Mouse (Mus musculus) left cerebral cortex, postnatal 4 days (tissue): ENCODE results near the gene Khdrbs1. TPM values are rescaled to one million over a fixed set of nuclear protein-coding genes. Genes with fewer than 3 reads are reported as not detected.

Source experiments
- DNase-seq: peaks from one replicate; pipeline ENCODE4 v3.0.0-alpha.2; 2022
- intact Hi-C: fragments of 180-260 bp; cut with DNase I; formaldehyde crosslinking; loops from one replicate; pipeline ENCODE4 v1.15.1; 2025
- microRNA-seq: library from miRNA; unstranded; fragments of <30 nt; microRNA quantifications from one replicate; pipeline ENCODE4 v1.2.0, GENCODE M21; 2022
- total RNA-seq, 2 experiments: library from RNA; stranded (reverse); gene quantifications; 2 replicates each; pipeline ENCODE4 v1.2.3; 2021

The Khdrbs1 gene
- total RNA-seq, 2 experiments from 2014 or later, result 164 to 166 TPM

- intact Hi-C loops, result no loop called here
These were observed 58.1 kb downstream of the Khdrbs1 start for GRCm38 (mm10) chr4:129683901-129684493.

DNA sequence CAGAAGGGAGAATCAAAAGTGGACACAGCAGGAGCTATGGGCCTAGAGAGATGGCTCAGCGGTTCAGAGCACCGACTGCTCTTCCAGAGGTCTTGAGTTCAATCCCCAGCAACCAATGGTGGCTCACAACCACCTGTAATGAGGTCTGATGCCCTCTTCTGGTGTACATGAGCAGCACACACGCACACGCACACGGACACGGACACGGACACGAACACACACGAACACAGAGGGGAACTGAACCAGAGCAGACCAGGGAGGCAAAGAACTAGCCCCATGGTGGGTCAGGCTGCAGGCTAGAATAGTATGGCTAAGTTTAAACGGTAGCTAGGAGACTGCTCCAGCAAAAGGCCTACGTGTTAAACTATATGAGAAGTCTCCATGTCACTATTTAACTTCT lies 60.3 kb downstream of the Khdrbs1 start:
- no peak for DNase-seq
- intact Hi-C loops, result no loop called here

More at GRCm38 (mm10) chr4:129683901-129684493, 58.1 kb downstream of the Khdrbs1 start:
- no peak for DNase-seq

DNA sequence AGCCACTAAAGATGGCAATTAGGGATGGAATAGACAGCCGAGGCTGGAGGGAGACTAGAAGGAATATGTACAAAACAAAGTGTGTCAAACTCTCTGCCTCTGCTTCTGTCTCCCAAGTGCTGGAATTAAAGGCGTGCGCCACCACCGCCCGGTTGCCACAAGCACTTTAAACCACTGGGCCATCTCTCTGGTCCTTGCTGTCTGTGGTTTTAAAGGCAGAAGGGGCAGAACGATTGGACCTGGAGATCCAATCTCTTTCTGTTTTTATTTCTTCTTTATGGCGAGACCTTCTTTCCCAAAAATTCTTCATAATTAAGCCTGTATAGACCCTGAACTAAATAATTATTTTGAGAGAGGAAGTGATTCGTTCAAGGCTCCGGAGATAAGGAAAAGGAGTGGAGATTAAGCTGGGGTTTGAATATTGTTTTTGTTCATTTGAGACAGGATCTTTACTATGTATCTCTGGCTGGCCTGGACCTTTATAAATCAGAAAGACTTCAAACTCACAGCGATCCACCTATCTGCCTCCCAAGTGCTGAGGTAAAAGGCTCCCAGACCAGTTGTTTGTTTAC lies 69.1 kb downstream of the Khdrbs1 start:
- no peak for DNase-seq
- intact Hi-C loops, result no loop called here

- intact Hi-C loops, result no loop called here
- DNase-seq, result peak; percentile 91
These were observed 69.8 kb downstream of the Khdrbs1 start, which contains the start of gene Kpna6 for GRCm38 (mm10) chr4:129672083-129672877. TSS of gene Kpna6 (minus strand) at chr4:129672767.

DNA sequence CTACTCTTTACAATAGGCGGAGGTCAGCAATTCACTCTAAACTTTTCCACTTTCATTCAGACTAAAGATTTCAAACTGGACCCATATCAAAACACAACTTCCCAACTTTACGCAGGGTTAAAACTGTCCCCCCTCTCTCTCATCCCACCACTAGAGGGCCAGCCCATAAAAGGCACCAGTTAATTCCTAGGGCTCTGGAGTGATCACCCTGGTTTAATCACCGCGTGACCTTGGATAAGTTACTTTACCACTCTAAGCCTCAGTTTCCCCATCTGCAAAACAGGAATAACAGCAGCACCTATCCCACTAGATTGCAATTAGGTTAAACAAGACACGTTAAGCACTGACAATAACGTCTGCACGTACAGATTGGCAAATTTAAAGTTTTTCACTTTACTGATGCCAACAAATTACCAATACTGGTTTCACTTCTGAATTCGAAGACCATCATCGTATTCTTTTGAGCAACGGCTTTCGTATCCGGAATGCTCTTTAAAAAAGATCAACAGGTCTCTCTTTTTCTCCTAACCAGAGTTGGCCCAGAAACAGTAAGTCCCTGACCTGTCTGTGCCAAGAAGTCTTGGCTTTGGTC lies 70.5 kb downstream of the Khdrbs1 start:
- intact Hi-C loops, result no loop called here
- peak; percentile 42 for DNase-seq

DNA sequence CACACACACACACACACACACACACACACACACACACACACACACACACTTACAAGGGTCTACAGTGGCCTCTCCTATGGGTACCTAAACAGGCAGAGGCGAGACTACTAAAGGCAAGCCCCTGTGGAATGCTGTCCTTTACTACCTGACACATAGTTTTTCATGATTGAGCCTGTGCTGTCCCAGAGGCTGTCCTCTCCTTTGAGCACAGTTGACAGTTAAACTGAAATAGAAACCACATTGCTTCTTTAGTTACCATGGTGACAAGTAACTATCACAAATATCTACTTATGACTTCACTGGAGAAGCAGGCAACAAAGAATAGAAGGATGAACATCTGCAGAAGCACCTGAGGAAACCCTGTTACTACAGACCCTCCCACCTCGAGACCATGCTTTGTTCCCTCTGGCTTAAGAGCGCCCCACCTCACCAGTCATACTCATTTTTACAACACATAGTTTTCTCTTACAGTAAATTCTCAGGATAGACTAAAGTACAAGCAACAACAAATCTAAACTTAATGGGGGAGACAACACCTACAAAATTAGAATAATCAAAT lies 79.8 kb downstream of the Khdrbs1 start:
- no peak for DNase-seq
- intact Hi-C loops, result no loop called here

GRCm38 (mm10) chr4:129661584-129661983 lies 80.5 kb downstream of the Khdrbs1 start:
- intact Hi-C loops, result no loop called here
- no peak for DNase-seq

GRCm38 (mm10) chr4:129654770-129655169 lies 87.3 kb downstream of the Khdrbs1 start:
- DNase-seq, result no peak
- intact Hi-C loops, result no loop called here

Small RNA genes within 50 kb of the gene (microRNA-seq; reads per million reads assigned to microRNA genes)
- gene Gm28017 (not detected), gene Mir7016 (3.6 reads per million, percentile 6 among the genes with 10 or more reads in this experiment)

Other genes with a start within 250 kb of the Khdrbs1 start
- gene Marcksl1, start 228.7 kb downstream of the Khdrbs1 start, total RNA-seq, result 1,000 to 10,000 TPM; 1,277 to 1,311 TPM
- 10 to 100 TPM; 39.8 to 43.5 TPM for gene Hdac1, start 199.6 kb downstream of the Khdrbs1 start, total RNA-seq
- gene Lck, start 168.7 kb downstream of the Khdrbs1 start, total RNA-seq, result 10 to 100 TPM; 14.1 to 15.2 TPM
- gene Fam167b, start 163.8 kb downstream of the Khdrbs1 start, total RNA-seq, result not detected
- 100 to 1,000 TPM; 137 to 143 TPM for gene Eif3i, start 141.7 kb downstream of the Khdrbs1 start, total RNA-seq
- 100 to 1,000 TPM in 1 of 2 experiments, 10 to 100 TPM in 1; 99.9 to 102 TPM for gene Tmem234, start 141.6 kb downstream of the Khdrbs1 start, total RNA-seq
- 1 to 10 TPM; 3.4 to 4.0 TPM for gene Dcdc2b, start 128.0 kb downstream of the Khdrbs1 start, total RNA-seq
- gene Iqcc, start 123.2 kb downstream of the Khdrbs1 start, total RNA-seq, result 10 to 100 TPM; 26.1 to 28.8 TPM
- 100 to 1,000 TPM; 125 to 131 TPM for gene Ccdc28b, start 118.4 kb downstream of the Khdrbs1 start, total RNA-seq
- 10 to 100 TPM; 39.7 to 44.7 TPM for gene Txlna, start 101.2 kb downstream of the Khdrbs1 start, total RNA-seq
- gene Kpna6, start 69.5 kb downstream of the Khdrbs1 start, total RNA-seq, result 10 to 100 TPM; 78.3 to 83.0 TPM
- 10 to 100 TPM; 21.5 to 22.3 TPM for gene Tmem39b, start 45.5 kb downstream of the Khdrbs1 start, total RNA-seq
- gene Ptp4a2, start 68.9 kb upstream of the Khdrbs1 start, total RNA-seq, result 100 to 1,000 TPM; 133 to 141 TPM
- under 1 TPM in 1 of 2 experiments, not detected in 1; 0.24 TPM for gene Spocd1, start 186.9 kb upstream of the Khdrbs1 start, total RNA-seq
- 100 to 1,000 TPM; 235 to 263 TPM for gene Adgrb2, start 242.6 kb upstream of the Khdrbs1 start, total RNA-seq